Mouse (Mus musculus) CH12.LX (cell line): Measurements from ENCODE around the gene Gatad2a.

Experiments used
- E2F4 ChIP-seq: IDR thresholded peaks from 2 replicates; pipeline ENCODE4 v1.6.1; 2011; ENCODE audit warnings: low read depth, low read length, improper control_type of control experiment; ENCODE audit not compliant: insufficient replicate concordance
- EP300 ChIP-seq: IDR thresholded peaks from 2 replicates; pipeline ENCODE4 v1.6.1; 2011; ENCODE audit warnings: low read length, improper control_type of control experiment
- HCFC1 ChIP-seq: IDR thresholded peaks from 2 replicates; pipeline ENCODE4 v1.6.1; 2012; ENCODE audit warnings: low read depth, mild to moderate bottlenecking, inconsistent platforms, low read length, improper control_type of control experiment
- MAX ChIP-seq: IDR thresholded peaks from 2 replicates; pipeline ENCODE4 v1.6.1; 2011; ENCODE audit warnings: low read length, improper control_type of control experiment
- MXI1 ChIP-seq: IDR thresholded peaks from 2 replicates; pipeline ENCODE4 v1.6.1; 2011; ENCODE audit warnings: mild to moderate bottlenecking, low read depth, low read length, improper control_type of control experiment
- MYC ChIP-seq: IDR thresholded peaks from 2 replicates; pipeline ENCODE4 v1.6.1; 2011; ENCODE audit warnings: low read depth, mild to moderate bottlenecking, improper control_type of control experiment, low read length
- NRF1 ChIP-seq: IDR thresholded peaks from 2 replicates; pipeline ENCODE4 v1.6.1; 2014; ENCODE audit warnings: low read depth, mild to moderate bottlenecking, inconsistent platforms, low read length, improper control_type of control experiment, moderate library complexity
- USF1 ChIP-seq: IDR thresholded peaks from 2 replicates; pipeline ENCODE4 v1.6.1; 2014; ENCODE audit warnings: low read depth, mild to moderate bottlenecking, inconsistent platforms, low read length, improper control_type of control experiment

DNA sequence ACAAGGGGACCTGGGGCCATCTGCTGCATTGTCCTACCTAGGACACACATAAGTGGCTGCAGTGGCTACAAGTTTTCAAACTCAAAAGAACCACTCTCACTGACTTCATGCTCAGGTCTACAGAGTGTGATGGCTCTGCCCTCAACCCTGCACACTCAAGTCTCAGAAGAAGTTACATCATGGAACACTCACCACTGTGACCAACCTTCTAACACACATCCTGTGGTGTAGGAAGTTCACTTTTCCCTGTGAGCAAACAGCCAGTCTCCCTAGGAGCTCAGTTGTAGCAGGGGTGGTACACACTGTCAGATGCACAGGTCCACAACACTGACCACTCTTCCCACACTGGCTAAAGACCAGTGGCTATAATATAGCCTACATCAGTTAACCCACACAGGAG lies 77.7 kb downstream of the Gatad2a start:
- no peak for TF ChIP-seq EP300
- TF ChIP-seq MYC, result no peak
- TF ChIP-seq USF1, result no peak
- TF ChIP-seq HCFC1, result no peak
- TF ChIP-seq NRF1, result no peak
- no peak for TF ChIP-seq MXI1
- TF ChIP-seq E2F4, result no peak
- TF ChIP-seq MAX, result no peak
